Mouse (Mus musculus): ENCODE results near the gene Olfml2b. TPM values are rescaled to one million over a fixed set of nuclear protein-coding genes. Genes with fewer than 3 reads are reported as not detected.

Olfml2b gene
- polyA plus RNA-seq, 1 experiment = 5.9 TPM

DNA sequence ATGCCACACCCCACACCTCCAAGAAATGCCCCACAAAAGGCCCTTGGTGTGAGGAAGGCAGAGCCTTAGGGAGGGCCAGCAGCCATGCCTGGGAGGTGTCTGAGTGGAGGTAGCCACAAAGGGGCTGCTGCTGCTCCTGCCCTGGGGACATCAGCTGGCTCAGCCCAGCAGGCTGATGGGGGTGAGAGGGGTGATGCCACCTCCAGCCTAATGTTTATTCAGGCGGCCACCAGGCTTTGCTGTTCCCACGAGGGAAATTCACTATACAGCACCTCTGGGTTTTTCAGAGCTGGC lies 12.8 kb downstream of the Olfml2b start:
- Histone ChIP-seq H3K27ac (ENCODE audit: insufficient read depth, low read length) (no peak overlapping the region), H3K4me3 (ENCODE audit: insufficient read depth, low read length) (no peak overlapping the region), H3K4me1 (ENCODE audit: control insufficient read depth, insufficient read depth, low read length) (no peaks in the 10 kb centered on the region)
- TF ChIP-seq POLR2A (IDR thresholded peaks at IDR 0.05; ENCODE audit: extremely low read depth, insufficient read depth, low read length) (no peak), CTCF (IDR thresholded peaks at IDR 0.05; ENCODE audit: extremely low read depth, insufficient read depth, low read length) (no peak)

DNA sequence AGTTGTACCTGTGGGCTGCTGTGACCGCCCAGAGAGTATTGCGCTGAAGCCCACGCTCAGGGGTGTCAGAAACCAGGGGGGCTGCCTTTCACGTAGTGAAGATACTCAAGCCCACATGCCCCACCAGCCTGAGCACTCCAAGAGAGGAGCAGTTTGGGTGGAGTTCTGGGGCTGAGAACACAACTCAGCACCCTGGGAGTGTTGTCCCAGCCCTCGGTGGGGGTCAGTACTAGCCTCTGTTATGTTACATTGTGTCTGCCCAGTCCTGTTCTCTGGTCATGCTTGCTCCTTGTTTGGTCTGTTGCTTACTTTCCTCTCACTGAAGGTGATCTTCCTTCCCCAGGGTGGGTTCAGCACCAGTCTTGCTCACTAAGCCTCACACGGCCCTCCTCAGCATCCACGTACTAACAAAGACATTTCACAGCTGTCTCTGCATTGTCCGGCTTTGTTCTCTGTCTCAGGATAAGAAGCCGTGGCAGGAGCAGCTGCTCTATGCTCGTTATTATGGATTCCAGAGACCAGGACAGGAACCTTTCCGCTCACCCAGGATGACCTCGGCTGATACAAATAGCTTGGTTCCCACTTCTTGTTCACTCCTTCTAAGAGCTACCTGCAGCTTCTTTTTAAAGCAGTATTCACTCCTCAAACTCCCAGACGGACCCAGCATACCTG lies 13.4 kb downstream of the Olfml2b start:
- no peaks in the 10 kb centered on the region for H3K4me1 ChIP-seq (ENCODE audit: control insufficient read depth, insufficient read depth, low read length)
- no peak overlapping the region for H3K27ac ChIP-seq (ENCODE audit: insufficient read depth, low read length)
- H3K4me3 ChIP-seq (ENCODE audit: insufficient read depth, low read length) = no peak overlapping the region
- no peak for TF ChIP-seq CTCF (IDR thresholded peaks at IDR 0.05; ENCODE audit: extremely low read depth, insufficient read depth, low read length)

DNA sequence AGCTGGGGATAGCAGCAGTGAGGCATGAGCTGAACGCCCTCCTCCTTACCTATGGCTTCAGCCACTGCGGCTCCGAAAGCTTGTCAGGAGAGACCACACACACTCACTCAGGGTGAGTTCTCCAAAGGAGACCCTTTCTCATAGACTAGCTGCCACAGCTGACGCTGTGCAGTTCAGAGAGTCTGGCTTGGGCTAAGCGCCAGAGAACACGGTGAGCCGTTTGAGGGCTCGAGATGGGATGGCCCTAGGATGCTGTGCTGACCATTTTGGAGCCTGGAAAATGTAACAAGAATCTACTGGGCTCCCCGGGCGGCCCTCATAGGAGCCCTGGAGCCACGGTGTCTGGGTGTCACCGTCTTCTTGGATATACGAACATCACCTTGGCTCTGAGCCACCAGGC lies 14.9 kb downstream of the Olfml2b start:
- no peaks in the 10 kb centered on the region for H3K4me1 ChIP-seq (ENCODE audit: control insufficient read depth, insufficient read depth, low read length)
- TF ChIP-seq POLR2A (IDR thresholded peaks at IDR 0.05; ENCODE audit: extremely low read depth, insufficient read depth, low read length) (no peak), CTCF (IDR thresholded peaks at IDR 0.05; ENCODE audit: extremely low read depth, insufficient read depth, low read length) (no peak)
- H3K4me3 ChIP-seq (ENCODE audit: insufficient read depth, low read length) = no peak overlapping the region
- H3K27ac ChIP-seq (ENCODE audit: insufficient read depth, low read length) = no peak overlapping the region

DNA sequence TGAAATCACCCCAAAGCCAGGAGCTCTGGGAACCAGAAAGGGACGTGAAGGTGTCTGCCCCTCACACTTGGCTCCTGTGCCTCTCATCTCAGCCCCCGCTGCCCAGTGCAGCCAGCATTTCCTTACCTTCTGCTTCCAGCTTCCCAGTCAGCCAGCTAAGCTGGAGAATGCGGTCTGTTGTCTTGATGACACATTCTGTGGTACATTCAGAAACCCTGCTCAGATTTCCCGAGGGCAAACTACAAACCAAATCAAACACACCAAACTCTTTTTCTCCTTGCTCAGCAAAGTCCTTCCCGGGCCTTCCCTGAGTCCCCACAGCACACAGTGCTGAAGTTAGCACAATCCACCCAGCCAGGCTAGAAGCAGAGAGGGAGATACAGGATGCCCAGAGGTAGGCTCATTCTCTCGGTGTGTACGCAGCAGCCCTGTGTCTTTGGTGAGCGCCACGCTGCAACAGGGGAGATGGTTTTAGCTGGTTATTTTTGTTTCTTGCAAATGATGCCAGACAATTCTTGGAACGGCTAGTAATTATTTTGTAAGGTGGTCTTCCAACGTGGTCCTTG lies 20.4 kb downstream of the Olfml2b start:
- Histone ChIP-seq H3K4me3 (ENCODE audit: insufficient read depth, low read length) (no peak overlapping the region), H3K4me1 (ENCODE audit: control insufficient read depth, insufficient read depth, low read length) (no peaks in the 10 kb centered on the region), H3K27ac (ENCODE audit: insufficient read depth, low read length) (no peak overlapping the region)
- no peak for TF ChIP-seq POLR2A (IDR thresholded peaks at IDR 0.05; ENCODE audit: extremely low read depth, insufficient read depth, low read length)
- TF ChIP-seq CTCF (IDR thresholded peaks at IDR 0.05; ENCODE audit: extremely low read depth, insufficient read depth, low read length) = no peak

DNA sequence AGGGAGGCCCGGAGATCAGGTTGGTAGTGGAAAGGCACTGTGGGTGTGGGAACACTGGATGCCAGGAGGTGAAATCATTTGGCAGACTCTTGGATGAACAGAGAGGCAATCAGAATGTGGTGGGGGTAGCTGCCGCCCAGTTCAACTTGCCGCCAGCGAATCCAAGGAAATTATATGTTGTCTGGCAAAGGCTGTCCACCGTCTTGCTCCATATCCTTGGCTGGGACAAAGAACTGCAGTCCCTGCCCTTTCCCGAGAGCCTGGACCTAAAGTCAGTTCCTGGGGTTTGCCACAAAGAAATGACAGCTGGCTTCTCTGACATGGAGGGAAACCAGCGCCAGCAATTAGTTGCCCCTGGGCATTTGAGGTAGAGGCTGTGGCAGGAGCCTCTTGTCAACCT lies 20.9 kb downstream of the Olfml2b start:
- Histone ChIP-seq H3K4me3 (ENCODE audit: insufficient read depth, low read length) (no peak overlapping the region), H3K27ac (ENCODE audit: insufficient read depth, low read length) (no peak overlapping the region), H3K4me1 (ENCODE audit: control insufficient read depth, insufficient read depth, low read length) (no peaks in the 10 kb centered on the region)
- TF ChIP-seq CTCF (IDR thresholded peaks at IDR 0.05; ENCODE audit: extremely low read depth, insufficient read depth, low read length) (no peak), POLR2A (IDR thresholded peaks at IDR 0.05; ENCODE audit: extremely low read depth, insufficient read depth, low read length) (no peak)

DNA sequence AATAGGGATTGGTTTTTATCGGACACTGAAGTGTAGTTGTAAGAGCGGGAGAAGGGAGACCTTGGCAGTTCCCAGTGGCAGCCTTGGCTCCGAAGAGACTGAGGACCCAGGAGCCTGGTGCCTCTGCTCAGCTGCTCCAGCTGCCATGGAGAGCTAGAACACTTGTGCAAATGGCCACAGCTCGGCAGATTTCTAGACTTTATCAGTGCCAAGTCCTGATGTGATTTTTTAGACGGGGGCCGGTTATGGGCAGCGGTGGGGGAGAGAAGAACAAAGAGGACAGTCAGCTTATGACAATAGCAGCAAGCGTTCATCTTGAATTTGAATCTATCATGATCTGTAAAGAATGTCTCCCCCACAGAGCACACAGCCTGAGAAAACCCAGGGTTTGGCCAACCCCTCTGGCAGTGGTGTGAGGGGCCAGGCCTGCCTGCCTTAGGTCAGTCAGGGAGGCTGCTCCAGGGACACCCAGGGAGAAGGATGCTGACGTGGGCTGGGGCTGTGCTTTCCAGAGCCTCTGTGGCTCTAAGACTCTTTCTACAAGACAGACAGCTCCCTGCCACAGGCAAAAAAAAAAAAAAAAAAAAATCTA lies 29.9 kb downstream of the Olfml2b start:
- TF ChIP-seq POLR2A (IDR thresholded peaks at IDR 0.05; ENCODE audit: extremely low read depth, insufficient read depth, low read length) = no peak
- no peak for TF ChIP-seq CTCF (IDR thresholded peaks at IDR 0.05; ENCODE audit: extremely low read depth, insufficient read depth, low read length)
- no peak overlapping the region for H3K27ac ChIP-seq (ENCODE audit: insufficient read depth, low read length)
- H3K4me3 ChIP-seq (ENCODE audit: insufficient read depth, low read length) = no peak overlapping the region
- no peaks in the 10 kb centered on the region for H3K4me1 ChIP-seq (ENCODE audit: control insufficient read depth, insufficient read depth, low read length)

DNA sequence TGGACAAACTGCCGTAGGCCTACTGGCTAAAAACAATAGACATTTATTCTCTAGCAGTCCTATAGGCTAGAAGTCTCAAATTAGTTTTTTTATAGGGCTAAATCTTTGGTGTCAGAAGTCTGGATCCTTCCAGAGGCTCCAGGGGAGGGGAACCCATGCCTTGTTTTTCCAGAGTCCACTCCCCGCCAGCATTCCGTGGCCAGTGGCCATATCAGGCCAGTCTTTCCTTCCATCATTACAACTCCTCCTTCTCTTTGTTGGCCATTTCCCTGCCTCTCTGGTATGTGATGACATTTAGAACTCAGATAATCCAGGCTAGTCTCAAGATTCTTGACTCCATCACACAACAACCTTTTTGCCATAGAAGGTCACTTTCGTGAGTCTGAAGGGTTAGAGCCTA lies 33.3 kb downstream of the Olfml2b start:
- TF ChIP-seq POLR2A (IDR thresholded peaks at IDR 0.05; ENCODE audit: extremely low read depth, insufficient read depth, low read length) = no peak
- TF ChIP-seq CTCF (IDR thresholded peaks at IDR 0.05; ENCODE audit: extremely low read depth, insufficient read depth, low read length) = no peak
- Histone ChIP-seq H3K4me3 (ENCODE audit: insufficient read depth, low read length) (no peak overlapping the region), H3K4me1 (ENCODE audit: control insufficient read depth, insufficient read depth, low read length) (no peaks in the 10 kb centered on the region), H3K27ac (ENCODE audit: insufficient read depth, low read length) (no peak overlapping the region)

DNA sequence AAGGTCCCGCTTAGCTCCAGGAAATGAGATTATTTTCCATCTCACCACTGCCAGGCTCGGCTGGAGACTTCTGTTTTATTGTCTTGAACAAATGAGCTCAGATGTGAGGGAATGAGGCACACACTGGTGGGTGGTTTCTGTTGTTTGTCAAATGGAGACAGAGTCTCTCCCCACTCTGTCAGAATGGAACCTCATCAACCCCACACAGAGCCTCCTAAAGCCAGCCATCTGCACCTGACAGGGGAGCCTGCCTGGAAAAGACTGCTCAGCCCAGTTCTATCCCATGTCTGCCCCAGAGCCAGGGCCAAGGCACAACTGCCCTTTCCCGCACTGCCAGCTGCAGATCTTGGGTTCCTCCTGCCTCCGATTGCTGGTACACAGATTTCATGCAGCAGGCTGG lies 34.5 kb downstream of the Olfml2b start:
- Histone ChIP-seq H3K4me3 (ENCODE audit: insufficient read depth, low read length) (no peak overlapping the region), H3K4me1 (ENCODE audit: control insufficient read depth, insufficient read depth, low read length) (no peaks in the 10 kb centered on the region), H3K27ac (ENCODE audit: insufficient read depth, low read length) (no peak overlapping the region)
- TF ChIP-seq CTCF (IDR thresholded peaks at IDR 0.05; ENCODE audit: extremely low read depth, insufficient read depth, low read length) = no peak
- no peak for TF ChIP-seq POLR2A (IDR thresholded peaks at IDR 0.05; ENCODE audit: extremely low read depth, insufficient read depth, low read length)

DNA sequence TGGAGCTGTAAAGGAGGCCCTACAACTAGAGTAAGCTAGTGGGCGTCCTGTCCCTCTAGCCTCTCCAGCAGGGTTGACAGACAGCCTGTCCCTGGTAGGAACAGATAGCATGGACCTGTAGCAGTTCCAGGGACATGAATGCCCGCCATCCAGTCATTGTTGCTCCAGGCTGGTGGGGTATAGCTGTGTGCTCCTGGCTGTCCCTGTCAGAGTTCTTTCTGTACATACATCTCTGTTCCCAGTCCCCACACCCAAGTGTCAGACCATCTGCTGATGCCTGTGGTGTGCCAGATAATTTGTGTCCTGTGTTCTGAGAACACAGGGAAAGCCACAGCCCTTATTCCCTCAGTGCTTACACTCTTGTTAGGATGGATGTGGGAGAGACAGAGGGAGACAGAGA lies 35.3 kb downstream of the Olfml2b start:
- Histone ChIP-seq H3K4me1 (ENCODE audit: control insufficient read depth, insufficient read depth, low read length) (no peaks in the 10 kb centered on the region), H3K4me3 (ENCODE audit: insufficient read depth, low read length) (no peak overlapping the region), H3K27ac (ENCODE audit: insufficient read depth, low read length) (no peak overlapping the region)
- TF ChIP-seq POLR2A (IDR thresholded peaks at IDR 0.05; ENCODE audit: extremely low read depth, insufficient read depth, low read length) = no peak
- TF ChIP-seq CTCF (IDR thresholded peaks at IDR 0.05; ENCODE audit: extremely low read depth, insufficient read depth, low read length) = no peak

DNA sequence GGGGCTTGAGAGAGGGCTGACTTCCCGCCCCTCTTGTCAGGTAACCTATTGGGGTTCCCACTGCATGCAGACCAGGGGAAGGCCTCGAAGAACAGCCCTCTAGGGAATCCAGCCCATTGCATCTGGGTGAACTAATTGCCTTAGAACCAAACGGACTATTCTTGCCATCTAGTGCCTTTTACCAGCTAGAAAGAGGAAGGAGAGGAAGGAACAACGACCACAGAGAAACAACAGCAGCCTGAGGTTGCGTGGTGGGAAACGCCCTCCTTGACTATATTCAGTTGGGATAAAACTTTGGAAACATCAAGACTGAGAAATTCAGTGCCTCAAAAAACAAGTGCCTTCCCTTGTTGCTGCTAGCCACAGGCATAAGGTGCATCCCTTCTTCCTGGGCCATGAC lies 39.5 kb downstream of the Olfml2b start:
- Histone ChIP-seq H3K4me1 (ENCODE audit: control insufficient read depth, insufficient read depth, low read length) (no peaks in the 10 kb centered on the region), H3K27ac (ENCODE audit: insufficient read depth, low read length) (no peak overlapping the region), H3K4me3 (ENCODE audit: insufficient read depth, low read length) (no peak overlapping the region)
- TF ChIP-seq CTCF (IDR thresholded peaks at IDR 0.05; ENCODE audit: extremely low read depth, insufficient read depth, low read length) = no peak
- TF ChIP-seq POLR2A (IDR thresholded peaks at IDR 0.05; ENCODE audit: extremely low read depth, insufficient read depth, low read length) = no peak

Measured in cortical plate, adult 2 months (tissue).